Mouse (Mus musculus) neural tube, embryonic 10.5 days (tissue): ENCODE results near the gene Pnpla8.
"Not testable (repeated sequence)": the region's sequence is repeated elsewhere in the genome, so short reads cannot be mapped to it uniquely, and the experiment has no call there.

Experiments
- DNase-seq: peaks from one replicate; pipeline ENCODE4 v3.0.0-alpha.2; 2017; ENCODE audit warnings: low spot score; ENCODE audit errors: extremely low spot score

Pnpla8 gene

DNA sequence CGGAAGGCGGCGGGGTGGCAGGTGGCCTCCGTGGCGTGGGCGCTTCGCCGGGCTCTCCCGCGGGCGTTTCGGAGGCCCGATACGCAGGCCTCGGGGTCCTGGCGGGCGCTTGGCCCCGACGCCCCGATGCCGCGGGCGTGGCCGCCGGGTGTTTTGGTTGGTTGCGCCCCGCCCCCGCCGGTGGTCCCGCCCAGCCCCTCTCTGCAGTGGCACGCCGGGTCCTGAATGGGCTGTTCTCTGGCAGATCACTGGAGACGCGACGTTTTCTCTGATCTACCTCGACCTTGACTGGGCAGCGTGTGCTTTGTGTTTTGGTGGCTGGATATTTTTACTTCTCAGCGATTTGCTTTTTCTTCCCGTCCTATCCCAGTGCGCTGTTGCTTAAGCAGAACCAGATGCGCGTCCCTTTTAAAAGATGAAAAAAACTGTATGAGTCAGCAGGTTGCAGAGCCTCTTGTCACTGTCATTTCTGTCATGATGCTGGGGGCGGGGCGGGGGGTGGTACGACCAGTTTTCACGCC lies 48.2 kb downstream of the Pnpla8 start:
- DNase-seq, result peak; percentile 88

DNA sequence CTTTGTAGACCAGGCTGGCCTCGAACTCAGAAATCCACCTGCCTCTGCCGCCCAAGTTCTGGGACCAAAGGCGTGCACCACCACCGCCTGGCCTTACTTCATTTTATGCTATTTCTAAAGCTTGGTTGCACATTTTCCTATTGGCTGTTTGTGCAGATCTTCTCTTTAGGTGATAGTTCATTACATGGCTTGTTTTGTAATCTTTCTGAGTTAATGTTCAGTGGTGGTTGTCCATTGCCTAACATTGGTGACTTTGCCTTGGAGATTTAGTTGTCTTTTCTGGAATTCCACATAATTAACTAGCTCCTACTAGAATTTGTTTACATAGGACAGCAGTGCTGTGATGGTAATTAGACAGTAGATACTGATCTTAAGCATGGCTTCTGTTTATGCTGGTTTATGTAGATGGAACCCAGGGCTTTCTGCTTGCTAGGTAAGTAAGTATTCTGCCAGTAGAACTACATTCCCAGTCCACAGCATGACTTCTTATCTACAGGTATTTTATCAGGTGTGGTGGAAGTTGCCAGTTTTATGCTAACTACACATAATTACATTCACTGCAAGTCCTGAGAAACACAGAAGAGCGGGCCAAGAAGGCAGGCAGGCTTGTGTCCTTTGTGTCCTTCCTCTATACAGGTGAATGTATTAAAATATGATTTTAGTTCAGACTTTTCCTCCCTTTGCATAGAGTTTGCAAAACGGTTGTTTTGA lies 53.1 kb downstream of the Pnpla8 start:
- DNase-seq, result no peak

DNA sequence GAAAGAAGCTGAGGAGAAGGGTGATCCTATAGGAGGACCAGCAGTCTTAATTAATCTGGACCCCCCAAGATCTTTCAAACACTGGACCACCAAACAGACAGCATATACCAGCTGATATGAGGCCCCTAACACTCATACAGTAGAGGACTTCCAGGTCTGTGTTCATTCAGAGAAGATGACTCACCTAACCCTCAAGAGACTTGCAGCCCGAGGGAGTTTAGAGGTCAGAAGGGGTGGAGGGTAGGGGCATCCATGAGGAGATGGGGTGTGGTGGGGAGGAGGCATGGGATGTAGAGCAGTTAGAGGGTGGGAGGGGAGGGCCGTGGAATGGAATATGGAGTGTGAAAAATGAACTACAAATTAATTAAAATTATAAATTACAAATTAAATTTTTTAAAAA lies 59.0 kb downstream of the Pnpla8 start:
- DNase-seq, result not testable (repeated sequence)

DNA sequence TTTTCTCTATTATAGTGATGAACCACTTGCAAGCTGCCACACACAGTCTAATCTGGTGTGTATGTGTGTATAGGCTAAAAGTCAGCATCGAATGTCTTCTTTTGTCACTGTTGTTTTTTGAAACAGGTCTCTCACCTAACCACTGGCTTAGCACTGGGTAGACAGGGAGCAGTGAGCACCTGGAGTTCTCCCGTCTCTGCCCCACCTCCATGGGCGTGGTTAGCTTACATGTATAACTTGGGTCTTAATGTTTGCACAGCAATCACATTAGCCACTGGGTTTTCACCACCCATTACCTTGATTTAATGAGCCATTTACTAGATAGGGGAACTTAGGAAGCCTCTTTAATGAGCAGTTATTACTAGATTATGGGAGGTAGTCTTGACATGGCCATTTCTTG lies 60.4 kb downstream of the Pnpla8 start:
- no peak for DNase-seq

DNA sequence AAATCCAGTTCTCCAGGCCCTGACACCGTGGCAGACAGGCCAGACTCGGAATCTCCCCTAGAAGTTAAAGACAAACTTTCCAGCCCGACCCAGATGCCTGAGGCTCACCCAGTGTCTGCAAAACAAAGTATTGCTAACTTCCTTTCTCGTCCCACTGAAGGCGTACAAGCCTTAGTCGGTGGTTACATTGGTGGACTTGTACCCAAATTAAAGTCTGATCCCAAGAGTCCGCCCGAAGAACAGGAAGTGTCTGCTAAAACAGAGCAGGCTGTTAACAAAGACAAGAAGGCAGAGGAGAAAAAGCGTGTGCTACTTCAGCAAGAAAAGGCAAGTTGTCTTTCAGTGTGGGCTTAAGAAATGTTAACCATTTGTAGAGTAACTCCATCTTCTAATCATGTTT lies 62.2 kb downstream of the Pnpla8 start:
- DNase-seq, result no peak

GRCm38 (mm10) chr12:44286992-44287391 lies 65.8 kb downstream of the Pnpla8 start:
- DNase-seq, result no peak

- DNase-seq, result peak; percentile 36
Observed at GRCm38 (mm10) chr12:44292281-44292680, 71.1 kb downstream of the Pnpla8 start.

DNA sequence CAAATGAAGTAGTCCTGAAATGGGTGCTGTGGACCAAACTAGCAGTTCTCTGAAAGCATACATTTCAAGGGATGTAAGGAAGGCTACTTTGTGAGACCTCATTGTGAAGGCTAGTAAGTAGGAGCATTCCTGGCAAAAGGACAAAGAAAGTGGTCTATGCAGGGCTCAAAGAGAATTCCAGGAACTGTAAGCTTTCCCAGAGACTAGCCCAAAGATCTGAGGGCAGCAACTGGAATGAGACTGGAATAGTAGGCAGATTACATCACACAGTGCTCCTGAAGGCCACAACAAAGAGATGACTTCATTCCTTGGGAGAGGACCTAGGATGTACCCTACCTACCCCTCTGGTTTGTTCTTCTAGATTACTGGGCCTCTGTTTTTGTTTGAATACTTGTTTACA lies 79.6 kb downstream of the Pnpla8 start:
- no peak for DNase-seq

DNA sequence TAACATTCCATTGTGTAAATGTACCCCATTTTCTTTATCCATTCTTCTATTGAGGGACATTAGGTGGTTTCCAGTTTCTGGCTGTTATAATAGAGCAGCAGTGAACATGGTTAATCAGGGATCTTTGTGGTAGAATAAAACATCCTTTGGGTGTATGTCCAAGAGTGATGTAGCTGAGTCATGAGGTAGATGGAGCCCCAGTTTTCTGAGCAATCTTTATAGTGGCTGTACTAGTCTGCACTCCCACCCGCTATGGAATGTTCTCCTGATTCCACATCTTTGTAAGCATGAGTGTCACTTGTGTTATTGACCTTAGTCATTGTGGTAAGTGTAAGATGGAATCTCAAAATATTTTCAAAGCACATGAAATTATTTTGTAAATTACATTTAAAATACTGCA lies 82.8 kb downstream of the Pnpla8 start:
- no peak for DNase-seq

DNA sequence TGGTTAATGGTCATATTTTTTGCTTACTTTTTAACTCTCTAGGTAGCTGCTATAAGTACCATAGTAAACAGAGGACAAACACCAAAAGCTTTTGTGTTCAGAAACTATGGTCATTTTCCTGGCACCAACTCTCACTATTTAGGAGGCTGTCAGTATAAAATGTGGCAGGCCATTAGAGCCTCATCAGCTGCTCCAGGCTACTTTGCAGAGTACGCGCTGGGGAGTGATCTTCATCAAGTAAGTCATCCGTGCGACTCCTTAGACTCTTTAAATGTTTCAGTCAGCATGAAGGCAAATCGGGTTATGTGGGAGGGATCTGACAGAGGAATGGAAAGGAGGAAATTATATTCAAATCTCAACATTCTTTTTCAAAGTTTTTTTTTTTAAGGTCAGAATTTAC lies 83.7 kb downstream of the Pnpla8 start:
- DNase-seq, result no peak

GRCm38 (mm10) chr12:44308221-44308620 lies 87.1 kb downstream of the Pnpla8 start:
- no peak for DNase-seq

GRCm38 (mm10) chr12:44315212-44315611 lies 94.0 kb downstream of the Pnpla8 start:
- no peak for DNase-seq

DNA sequence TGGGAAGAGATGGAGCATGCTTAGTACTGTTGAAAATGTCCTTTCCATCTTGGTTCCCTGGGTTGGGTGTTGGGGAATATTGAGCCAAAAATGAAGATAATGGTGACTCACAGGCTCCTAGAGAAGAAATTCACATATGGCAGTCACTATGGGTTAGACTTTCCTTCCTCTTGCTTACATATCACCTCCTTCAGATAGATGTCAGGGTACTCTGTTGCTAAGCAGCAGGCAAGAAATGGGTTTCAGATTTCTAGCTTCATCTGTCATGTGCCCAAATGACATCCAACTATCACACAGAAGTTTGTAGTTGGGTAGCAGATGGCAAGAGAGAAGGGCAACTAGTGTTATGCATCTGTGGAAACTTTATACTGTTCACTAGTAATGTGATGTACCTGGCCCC lies 103.9 kb downstream of the Pnpla8 start:
- DNase-seq, result no peak

DNA sequence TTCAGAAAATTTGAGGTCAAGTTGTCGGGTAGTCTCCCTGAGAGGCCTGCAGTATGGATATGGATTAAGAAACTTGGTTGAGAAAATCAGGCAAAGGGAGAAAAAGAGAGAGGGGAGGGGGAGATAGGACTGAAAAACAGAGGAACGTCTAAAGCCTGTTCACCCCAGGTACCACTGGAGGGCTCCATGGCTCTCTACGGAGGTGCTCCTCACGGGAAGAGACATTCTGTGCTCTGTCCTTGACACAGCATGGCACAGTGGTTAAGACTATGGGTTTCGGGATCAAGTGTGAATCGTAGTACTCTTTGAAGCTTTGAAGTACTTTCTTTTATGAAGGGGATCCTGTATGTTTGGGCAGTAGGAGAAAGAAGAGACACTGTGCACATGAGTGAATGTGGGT lies 106.3 kb downstream of the Pnpla8 start:
- DNase-seq, result no peak

DNA sequence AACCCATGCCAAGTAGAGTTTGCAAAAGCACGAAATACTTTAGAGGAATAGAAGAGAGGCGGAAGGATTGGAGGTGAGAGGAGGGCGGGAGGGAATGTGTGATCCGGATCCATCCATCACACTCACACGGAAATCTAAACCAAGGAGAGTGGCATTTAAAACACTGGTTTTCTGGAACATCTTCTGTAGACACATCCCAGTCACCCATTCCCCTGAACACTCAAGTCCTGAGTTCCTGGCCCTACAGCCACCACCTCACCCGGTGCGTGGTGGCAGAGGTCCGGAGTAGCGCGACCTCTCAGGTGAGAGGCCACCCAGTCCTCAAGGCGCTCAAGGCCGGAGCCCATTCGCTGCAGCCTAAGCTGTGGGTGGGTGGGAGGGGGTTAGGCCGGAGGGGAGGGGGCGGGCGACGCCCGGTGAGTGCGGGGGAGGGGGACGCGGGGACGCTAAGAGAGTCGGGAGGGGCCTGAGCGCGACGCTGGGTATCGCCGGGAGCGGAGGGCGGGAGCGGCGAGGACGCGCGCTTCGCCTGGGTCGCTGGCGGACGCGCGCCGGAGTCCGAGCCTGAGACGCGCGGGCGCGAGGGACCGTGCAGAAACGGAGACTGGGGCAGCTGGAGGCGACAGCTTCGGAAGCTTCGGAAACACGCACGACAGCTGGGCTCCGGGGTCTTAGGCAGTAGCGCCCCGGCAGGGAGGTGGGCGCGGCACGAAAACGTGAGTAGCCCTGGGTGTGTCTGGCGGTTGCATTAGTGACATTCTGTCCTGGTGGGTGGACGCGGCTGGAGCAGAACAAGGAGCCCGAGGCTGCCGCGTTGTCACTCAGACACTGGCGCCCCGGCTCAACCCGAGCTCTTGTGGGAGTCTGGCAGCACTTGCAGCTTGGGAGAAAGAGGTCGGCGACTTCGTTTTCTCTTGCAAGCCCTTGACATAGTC lies 107.5 kb downstream of the Pnpla8 start, which contains the start of gene Nrcam:
Nrcam (plus strand) TSS at position 505 of the 935 bp plus-strand sequence.
- DNase-seq, result peak; percentile 78

DNA sequence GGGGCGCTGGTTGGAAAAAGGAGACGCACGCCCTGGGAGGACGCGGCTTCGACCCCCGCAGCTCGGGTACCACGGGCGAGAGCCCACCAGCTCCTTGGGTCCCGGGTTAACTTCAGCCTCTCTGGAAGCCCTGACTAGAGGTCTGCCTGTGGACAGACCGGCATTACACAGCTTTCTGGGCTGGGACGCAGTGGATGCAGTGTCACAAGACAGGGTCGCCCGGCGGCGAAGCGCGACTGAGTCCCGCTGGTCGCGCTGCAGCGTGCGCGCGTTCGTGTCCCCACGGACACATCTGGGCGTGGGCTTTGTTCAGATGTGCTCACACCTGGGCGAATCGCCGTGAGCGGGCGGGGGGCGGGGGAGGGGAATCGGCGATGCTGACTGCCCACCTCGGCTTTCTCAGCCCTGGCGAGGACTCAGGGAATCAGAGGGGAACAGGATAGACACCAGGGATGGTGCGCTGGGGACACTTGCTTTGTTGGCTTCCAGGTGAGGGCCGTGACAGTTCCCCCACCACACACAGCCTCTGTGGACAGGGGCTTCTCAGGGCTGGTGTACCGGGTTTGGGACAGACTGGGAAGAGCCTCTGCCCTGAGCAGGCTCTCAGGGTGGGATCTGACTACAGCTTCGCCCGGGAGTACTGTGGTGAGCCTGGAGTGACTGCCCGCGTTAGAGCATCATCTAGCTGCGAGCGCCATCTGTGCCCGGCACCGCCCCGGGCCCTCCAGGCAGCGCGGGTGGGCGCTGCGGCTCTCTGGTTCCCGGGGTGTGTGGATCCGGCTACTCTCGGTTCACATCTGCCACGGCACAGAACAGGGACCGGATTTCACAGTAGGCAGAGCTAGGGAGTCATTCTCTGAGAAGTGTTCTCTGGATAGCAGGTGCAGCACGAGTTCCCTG lies 108.4 kb downstream of the Pnpla8 start:
- DNase-seq, result peak; percentile 71

DNA sequence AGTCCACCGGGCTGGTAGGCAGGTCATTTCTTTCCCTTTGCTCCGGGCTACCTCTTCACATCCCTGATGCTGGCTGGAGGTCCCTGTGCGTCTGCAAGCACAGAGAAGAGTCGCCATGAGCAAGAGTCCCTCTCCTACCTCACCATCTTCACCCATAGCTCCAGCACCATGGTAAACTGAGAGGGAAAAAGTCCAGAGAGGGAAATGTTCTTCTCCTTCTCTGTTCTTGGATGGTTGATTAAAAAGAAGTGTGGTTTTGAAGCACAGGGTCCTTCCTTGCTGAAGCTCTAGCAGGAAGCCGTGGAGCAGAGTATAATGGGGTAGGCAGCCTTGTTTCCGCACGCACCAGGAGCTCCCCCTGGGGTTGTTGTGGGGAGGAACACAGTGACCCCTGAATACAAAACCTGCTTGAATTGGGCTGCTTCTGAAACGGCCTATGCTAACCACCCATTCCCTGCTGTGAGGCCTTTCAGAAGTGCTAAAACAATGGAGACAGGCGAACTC lies 109.1 kb downstream of the Pnpla8 start:
- DNase-seq, result no peak

DNA sequence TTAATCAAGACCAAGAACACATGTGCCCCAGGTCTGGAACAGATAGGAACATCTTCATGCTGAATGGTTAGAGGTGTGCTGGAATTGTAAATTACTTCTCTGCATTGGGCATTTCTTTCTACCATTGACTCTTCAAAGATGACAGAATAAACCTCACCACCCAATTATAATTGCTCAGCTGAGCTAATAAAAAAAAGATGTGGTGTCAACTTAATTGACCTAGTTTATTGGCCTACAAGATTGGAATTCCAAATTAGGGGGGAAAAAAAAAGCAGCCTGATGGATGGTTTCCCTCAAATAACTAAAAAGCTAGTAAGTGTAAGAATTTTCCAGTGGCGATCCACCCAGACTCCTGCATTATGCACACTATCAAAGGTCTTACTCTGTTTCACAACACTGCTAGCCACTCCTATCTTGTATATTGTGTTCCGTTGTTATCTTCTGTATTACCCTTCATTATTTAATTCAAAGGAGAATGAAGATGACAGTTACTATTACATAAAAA lies 116.0 kb downstream of the Pnpla8 start:
- DNase-seq, result no peak

GRCm38 (mm10) chr12:44338195-44338622 lies 117.0 kb downstream of the Pnpla8 start:
- peak; percentile 55 for DNase-seq

DNA sequence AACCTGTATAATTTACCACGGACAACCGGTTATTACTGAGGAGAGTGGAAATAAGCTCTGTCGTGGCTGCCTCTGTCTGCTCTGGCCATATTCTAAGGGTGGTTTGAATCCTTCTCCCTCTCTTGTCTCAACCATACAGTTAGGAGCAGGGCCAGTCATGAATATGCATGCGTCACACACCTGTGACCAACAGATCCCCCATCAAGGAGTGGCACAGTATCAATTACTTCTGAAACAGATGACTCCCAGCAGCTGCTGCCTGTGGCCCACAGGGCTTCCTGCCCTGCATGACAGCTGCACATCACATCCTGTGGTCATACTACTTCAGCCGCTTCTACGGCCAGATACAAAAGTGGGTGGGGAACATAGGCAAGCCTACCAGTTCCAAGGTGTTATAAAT lies 122.9 kb downstream of the Pnpla8 start:
- no peak for DNase-seq

GRCm38 (mm10) chr12:44345251-44345650 lies 124.1 kb downstream of the Pnpla8 start:
- DNase-seq, result no peak
